Mouse (Mus musculus) adrenal gland, postnatal 4 days (tissue): ENCODE measurements around the gene Afm. TPM values are rescaled to one million over a fixed set of nuclear protein-coding genes. Genes with fewer than 3 reads are reported as not detected.

Experiments used
- DNase-seq, 2 experiments: peaks; one replicate each; pipeline ENCODE4 v3.0.0; 2021 to 2022; ENCODE audit warnings: low spot score in 2 of 2, mixed read lengths in 2 of 2
- long read RNA-seq, 2 experiments: library from polyadenylated mRNA; stranded (forward); transcript quantifications; one replicate each; pipeline ENCODE4 v2.0.0; 2021
- total RNA-seq, 2 experiments: library from RNA; stranded (reverse); gene quantifications; 2 replicates each; pipeline ENCODE4 v1.2.3; 2021

Afm gene
- 10 to 100 TPM in 1 of 2 experiments, 1 to 10 TPM in 1; 6.8 to 47.3 TPM for total RNA-seq
- long read RNA-seq, experiment 1, transcript Afm-201 (15 exons, 2,038 nt), result major isoform, 35 of 45 reads
- long read RNA-seq, experiment 1, partial matches to known transcripts, result 4 of 45 reads
- long read RNA-seq, experiment 1, other reads (novel, unspliced or antisense), result 6 of 45 reads
- long read RNA-seq, experiment 2, partial matches to known transcripts, result 1 of 5 reads
- long read RNA-seq, experiment 2, other reads (novel, unspliced or antisense), result 1 of 5 reads

DNA sequence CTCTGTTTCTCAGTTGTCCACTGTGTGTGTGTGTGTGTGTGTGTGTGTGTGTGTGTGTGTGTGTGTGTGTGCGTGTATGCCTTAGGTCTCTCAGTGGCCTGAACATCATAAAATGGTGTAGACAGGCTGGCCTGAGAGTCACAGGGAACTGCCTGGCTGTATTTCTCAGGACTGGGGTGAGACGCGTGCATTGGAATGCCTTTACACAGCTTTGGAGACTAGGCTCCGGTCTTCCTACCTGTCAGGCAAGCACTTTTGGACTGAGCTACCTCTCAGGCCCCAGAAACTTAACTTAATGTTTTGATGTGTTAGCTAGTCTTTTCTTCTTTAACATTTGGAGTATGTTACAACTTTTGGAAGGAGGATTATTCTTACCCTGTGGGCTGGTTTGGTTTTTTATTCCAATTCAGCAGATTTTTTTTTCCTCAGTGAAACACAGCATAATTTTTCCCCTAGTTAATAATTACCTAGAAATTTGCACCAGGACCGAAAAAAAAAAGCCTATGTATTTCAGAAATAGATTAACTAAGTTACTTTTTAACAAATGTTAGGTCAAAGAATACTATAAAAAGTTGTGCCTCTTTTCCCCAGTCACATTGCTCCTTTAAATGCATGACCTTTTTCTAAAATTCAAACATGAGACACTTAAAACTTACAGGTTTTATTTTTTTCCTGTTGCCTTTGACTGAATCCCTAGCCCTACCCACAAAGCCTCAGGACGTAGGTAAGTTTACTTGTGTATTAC, at the start of gene Afm:
Gene Afm (plus strand): TSS at position 577 of the 745 bp plus-strand sequence.
- no peak for DNase-seq

DNA sequence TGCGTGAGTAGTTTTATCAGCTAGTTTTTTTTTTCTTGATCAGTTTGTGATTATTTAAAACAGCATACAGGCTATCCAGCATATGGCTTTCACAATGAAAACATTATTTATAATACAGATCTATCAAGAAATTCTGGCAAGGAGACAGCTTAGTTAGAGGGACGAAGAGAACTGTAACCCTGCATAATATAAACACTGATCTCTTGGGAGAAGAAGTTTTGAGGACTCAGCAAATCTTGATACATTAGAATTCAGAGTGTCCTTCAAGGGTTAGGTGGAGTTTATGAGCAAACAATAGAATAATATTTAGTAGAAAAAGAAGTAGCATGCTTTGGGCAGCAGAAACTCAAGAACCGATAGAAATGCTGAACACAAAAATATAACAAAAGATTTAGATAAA, 47.9 kb upstream of the Afm start:
- DNase-seq, result no peak

DNA sequence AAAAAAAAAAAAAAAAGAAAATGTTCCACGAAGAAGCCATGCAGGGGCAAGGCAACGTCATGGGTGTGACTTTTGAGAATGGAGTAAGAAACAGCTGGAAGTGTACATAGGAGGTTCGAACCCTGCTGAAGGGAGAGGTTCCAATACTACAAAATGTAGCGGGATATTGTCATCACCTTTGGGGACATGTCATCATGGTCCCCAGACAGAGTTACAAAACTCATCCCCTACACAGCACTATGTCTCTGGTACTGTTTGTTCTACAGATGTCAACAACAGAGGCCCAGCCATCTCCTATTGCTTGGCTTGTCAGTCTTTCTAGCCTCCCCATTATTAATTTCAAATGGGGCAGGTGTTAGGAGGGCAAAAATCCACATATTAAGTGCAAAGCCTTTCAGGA, 44.8 kb upstream of the Afm start:
- no peak for DNase-seq

DNA sequence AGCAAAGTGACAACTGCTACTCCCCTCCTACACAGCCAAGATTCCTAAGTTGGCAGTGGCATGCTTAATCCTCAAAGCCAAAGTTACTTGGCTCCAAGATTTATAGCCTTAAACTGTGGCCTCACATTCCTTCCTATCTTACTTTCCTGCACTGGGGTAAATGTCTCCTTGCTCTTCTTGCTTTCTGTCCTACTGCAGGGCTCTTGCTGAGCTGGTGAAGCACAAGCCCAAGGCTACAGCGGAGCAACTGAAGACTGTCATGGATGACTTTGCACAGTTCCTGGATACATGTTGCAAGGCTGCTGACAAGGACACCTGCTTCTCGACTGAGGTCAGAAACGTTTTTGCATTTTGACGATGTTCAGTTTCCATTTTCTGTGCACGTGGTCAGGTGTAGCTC, 44.4 kb upstream of the Afm start:
- DNase-seq, result no peak

DNA sequence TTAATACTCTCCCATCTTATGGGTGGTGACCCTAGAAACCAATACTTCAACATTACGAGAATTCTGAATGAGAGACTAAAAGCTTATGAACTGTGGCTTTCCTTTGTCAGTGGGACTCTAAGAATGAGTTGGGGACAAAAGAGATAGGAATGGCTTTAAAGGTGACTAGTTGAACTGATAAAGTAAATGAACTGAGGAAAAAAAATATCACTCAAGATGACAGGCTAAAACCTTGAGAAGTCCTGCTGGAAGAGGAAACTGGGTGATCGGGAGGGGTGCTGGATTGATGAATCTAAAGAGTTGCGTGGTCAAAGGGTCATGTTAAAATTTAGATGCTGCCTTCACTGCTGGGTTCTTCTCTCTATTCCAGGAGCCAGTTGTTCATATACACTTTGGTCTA, 42.0 kb upstream of the Afm start:
- no peak for DNase-seq

DNA sequence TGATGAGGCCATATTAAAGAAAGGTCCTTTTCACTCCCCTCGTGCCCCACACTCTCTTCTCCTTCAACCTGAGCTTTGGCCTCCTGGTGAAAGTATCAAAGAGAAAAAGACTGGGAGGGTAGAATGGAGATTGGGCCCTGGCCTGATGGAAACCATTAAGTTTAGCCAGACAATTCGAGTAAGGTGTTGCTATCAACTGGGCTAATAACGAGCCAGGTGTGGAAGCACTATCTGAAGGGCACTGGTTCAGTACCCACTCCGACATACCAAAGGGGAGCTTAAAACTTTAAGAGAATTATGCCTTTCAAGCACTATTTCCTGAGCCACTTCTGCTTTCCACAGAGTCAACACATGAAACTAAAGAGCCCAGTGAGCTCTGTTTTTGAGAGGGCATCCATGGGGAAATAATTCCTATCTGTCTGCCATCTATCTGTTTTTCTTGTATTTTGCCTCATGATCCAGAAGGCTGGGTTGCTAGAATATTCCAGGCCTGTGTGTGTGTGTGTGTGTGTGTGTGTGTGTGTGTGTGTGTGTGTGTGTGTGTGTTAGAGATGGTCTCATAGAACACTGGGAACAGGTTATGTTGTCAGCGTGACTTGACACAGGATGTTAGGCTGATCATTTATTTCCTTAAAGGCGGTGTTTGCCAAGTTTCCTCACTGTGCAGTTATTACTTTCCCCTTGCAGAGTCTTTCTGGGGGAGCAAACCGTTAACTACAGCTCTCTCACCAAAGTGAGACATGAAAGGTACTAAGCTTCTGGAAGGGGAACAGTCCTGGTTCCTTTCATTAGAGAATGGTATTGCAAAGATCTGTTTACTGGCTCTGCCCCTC, 41.2 kb upstream of the Afm start:
- no peak for DNase-seq

DNA sequence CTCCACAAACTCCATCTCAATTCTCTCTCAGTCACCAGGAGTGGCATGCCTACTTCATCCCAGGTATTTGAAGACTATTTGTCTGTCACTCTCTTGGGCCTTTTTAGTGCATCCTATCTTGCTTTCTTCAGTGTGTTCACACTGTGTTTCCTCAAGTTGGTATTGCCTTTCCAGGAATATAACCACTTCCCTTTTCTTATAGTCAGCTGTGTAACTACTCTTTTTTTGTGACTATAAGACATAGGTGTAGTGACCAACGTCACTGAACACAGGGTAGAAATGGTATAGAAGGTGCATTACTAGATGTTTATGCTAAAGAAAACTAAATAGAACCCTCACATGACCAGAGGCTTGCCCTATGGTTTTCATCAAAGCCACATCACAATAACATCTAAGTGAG, 39.8 kb upstream of the Afm start:
- no peak for DNase-seq

DNA sequence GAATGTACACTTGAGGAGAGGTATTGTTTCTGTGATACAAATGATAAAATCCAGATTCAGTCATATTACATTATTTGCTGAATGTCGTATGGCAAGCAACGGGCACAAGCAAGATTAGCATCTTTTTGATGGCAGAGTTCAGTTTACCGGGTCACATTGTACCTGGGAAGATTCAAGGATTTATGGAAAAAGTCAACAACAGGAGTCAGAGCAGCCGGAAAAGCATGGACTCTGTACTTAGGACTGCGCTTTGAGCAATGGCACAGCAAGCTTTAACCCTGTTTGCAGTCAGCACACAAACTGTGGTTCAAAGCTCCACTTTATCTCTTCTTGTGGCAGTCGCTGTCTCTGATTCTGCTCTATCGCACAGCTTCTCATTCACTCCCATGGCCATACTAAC, 33.1 kb upstream of the Afm start:
- no peak for DNase-seq

DNA sequence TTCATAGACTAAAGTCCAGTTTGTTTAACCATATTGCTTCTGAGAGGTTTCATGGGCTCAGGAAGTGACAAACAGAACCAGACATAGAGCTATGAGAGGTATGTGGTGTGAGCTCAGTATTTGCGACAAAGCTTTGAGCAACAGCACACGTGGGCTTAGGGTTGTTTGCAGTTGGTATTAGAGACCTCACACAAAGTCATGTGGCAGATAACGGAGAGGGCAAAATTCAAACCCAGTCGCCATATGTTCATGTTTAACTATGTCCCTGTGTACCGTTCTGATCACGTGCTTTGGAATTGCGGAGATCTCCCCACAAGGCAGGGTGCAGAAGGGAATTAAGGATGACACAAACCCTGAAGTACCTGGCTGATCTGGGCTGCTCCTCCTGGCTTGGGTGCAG, 30.4 kb upstream of the Afm start:
- no peak for DNase-seq

DNA sequence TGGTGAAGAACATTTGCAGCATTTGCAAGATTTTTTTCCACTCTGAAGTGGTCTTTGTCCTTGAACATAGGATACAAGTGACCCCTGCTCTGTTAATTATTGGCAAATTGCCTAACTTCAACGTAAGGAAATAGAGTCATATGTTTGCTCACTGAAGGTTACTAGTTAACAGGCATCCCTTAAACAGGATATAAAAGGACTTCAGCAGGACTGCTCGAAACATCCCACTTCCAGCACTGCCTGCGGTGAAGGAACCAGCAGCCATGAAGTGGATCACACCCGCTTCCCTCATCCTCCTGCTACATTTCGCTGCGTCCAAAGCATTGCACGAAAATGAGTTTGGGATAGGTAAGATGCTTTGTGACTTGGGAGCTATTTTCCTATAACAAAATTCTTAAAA, 28.2 kb upstream of the Afm start, which contains the start of gene Afp:
Gene Afp (plus strand): TSS at position 220 of the 400 bp plus-strand sequence.
- DNase-seq, result no peak

DNA sequence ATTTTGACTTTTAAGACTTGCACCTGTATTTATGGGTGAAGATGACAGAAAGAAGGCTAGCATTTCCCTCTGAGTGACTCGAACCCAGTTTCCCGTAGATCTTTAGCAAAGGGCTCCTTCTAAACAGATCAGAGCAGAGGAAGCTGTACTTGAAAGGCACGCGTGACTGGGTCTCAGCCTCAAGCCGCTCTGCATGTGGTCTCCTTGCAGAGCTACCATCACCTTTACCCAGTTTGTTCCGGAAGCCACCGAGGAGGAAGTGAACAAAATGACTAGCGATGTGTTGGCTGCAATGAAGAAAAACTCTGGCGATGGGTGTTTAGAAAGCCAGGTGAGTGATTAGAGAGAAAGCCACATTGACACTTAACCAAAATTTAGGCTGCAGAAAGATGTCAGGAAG, 26.3 kb upstream of the Afm start:
- DNase-seq, result no peak

DNA sequence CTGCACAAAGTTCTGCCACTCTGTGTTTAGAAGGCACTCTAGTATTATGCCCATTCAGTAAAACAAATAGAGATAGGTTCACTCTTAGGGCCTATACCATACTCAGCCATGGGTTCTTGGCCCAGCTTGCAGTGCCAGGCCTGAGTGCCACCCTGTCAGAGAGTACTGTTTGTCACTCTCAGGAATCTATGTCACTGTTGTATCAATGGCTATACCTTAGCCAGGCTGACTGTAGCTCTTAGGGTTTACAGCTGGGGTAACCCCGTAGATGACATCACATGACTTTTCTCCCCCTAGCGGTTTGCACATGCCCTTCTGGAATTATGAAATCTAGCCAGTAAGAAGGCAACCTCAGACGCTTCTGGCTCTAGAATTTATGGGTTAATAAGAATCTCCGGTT, 24.4 kb upstream of the Afm start:
- no peak for DNase-seq

DNA sequence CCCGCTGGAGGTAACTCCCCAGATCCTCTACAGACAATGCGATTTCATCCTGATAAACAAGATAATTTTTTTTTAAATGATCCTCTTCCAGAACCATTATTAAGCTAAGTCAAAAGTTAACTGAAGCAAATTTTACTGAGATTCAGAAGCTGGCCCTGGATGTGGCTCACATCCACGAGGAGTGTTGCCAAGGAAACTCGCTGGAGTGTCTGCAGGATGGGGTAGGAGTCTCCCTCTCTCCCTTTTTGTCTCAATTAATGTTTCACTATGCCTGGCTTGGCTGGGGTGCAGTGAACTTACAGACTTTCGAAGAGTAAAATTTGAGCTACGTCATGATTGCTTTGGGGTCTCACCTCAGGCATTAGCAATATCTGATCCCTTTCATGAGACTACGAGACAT, 19.2 kb upstream of the Afm start:
- no peak for DNase-seq

DNA sequence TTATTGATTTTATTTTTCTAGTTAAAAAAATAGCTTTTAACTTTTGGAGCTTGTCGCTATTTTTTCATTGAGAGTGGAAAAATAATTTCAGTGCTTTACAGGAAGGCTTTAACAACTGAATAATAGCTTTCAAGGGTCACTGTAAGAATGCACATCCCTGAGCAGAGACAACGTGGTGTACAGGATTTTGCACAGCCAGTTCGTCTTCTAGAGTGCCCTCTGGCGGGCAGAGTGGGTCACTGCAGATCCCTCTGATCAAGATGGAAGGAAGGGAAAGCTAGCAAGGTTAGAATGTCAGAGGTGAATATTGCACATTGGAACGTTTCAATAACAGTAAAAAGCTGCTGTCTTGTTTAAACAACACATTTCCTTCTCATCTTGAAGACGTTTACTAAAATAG, 18.0 kb upstream of the Afm start:
- DNase-seq, result peak; percentile 49 to 66

DNA sequence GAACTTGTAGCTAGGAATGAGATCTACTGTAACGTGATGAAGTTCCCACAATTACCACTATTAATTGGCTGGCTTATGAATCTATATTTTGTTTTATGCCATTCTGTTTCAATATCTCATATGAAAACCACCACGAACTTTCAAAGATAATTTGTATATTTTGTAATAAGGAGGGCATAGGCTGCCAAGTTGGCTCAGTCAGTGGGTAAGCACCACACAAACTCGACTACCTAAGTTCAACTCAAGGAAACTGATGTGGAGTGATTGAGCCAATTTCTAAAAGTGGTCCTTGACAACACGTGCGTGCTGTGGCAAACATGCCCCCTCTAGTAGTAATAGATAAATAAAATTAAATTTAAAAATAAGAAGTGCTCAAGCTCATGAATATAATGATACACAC, 17.0 kb upstream of the Afm start:
- DNase-seq, result no peak

DNA sequence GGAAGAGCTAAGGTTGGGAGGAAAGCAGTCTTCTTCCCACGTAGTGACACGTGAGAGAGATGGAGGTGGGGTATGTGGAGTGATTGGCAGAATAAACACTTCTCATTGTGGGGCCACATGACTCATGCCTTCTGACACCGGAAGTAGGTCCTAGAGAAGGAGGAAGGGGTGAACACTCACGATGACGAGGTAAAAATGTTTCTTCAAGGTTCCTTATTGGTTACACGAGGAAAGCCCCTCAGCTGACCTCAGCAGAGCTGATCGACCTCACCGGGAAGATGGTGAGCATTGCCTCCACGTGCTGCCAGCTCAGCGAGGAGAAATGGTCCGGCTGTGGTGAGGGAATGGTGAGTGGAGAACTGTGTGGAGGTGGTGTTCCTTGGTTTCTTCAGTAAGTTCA, 14.0 kb upstream of the Afm start:
- DNase-seq, result no peak

DNA sequence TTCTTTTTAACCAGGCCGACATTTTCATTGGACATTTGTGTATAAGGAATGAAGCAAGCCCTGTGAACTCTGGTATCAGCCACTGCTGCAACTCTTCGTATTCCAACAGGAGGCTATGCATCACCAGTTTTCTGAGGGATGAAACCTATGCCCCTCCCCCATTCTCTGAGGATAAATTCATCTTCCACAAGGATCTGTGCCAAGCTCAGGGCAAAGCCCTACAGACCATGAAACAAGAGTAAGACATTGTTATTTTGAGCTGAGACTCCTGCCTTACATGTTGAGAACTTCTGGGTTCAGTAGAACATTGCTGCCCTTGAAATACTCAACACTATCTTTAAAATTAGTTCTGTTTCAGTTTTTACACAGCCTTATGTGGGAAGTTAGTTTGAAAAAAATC, 12.2 kb upstream of the Afm start:
- DNase-seq, result no peak

DNA sequence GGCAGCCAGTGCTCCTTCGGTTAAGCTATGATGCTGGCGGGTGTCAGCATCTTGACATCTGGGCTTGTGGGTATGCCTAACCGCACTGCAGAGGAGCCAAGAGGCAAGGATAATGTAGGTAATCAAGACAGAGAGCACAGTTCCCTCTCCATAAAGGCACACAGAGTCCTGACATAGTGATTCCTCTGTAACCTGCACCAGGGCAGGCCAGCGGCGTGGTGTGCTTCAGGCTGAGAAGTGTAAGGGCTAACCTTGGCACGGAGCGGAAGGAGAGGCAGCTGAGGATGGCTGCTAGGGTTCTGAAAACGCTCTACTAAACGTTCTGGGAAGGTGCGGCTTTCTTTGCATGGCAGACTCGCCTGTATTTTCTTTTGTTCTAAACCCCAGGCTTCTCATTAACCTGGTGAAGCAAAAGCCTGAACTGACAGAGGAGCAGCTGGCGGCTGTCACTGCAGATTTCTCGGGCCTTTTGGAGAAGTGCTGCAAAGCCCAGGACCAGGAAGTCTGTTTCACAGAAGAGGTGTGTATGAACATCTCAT, 11.3 kb upstream of the Afm start:
- no peak for DNase-seq

DNA sequence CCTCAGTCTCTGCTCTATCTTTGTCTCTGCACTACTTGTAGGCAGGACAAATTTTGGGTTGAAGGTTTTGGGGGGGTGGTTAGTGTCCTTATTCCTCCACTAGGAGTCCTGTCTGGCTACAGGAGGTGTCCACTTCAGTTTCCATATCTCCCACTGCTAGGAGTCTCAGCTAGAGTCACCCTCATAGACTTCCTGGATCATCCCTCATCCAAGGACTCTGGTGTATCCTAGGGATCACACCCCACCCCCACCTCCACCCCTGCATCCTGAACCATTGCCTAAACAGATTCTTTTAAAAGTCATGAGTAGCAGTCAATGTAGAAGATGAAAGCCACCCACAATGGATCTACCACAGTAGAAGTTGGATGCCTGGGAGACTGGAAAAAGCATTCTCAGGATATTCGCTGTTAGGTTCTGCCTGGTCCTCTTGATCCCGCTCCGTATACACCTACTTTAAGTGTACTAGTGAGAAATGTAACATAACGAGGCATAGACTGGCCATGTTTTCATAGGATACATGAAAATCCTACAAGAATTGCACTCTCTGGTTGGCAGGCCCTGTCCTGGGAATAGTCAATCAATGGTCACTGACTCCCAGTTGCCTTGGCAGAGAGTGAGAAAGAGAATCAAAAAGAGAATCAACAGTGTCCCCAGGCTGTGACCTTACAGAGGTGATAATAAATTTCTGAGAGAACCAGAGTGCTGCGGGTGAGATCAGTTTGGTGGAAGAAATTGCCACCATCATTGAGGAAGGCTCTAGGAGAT, 8.7 kb upstream of the Afm start:
- DNase-seq, result no peak

DNA sequence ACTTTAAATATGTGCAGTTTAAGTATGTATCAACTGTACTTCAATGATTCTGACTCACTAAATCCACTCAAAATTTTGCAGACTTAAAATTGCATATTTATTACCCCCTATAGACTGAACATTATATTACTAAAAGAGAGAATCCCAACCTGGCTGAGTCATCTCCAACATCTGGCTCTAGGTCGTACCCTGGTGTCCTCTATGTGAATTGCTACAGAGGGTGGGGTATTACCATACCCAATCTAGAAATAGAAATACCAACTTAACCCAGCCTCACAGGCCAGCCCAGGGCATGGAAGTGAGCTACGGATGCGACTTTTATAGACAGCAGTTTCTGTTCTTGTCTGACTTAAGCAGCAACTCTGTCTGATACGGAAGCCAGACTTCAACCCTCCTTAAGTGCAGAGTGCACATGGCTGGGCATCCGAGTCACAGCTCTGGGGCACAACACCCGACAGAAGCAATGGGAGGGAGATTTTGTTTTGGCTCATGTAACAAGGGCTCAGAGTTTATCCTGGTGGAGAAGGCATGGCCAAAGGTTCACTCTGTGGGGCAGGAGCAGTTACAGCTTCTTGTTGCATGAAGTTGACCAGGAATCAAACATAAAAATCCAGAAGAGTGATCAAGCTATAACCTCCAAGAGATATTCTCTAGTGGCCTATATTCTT, 6.3 kb upstream of the Afm start:
- no peak for DNase-seq

DNA sequence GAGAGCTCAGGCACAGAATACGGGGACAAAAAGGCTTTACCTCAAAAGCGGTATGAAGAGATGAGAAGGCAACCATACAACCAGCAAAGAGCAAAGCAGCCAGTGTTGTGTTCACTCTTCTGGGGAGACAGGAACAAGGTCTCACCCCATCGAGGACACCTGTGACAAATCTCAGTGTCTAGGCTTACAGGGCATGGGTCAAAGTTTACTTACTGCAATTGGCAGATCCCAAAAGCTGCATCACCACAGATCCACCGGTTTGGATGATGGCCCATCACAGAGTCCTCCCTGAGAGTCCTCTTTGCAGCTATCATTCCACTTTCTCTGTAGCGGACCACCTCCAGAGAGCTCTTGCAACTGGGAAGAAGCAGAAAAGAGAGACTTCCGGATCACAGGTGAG, 3.2 kb upstream of the Afm start:
- no peak for DNase-seq
